Mouse (Mus musculus) limb, embryonic 13.5 days (tissue): ENCODE measurements around the gene Foxn3. TPM values are rescaled to one million over a fixed set of nuclear protein-coding genes. Genes with fewer than 3 reads are reported as not detected.
A peak's percentile ranks its signal among the peaks of the same experiment; 100 is the strongest.

Experiments
- ATAC-seq: fragments of 200-750 bp; cut with Nextera tagmentation; 2 replicates; pipeline ENCODE4 v1.8.0; 2017; ENCODE audit warnings: low read depth, moderate number of reproducible peaks, moderate TSS enrichment; ENCODE audit not compliant: low FRiP score
- H3K27ac ChIP-seq: fragments of 300-500 bp; sonication (generic); 2 replicates; pipeline ENCODE4 v1.5.1; 2015; ENCODE audit warnings: inconsistent platforms, mild to moderate bottlenecking, moderate library complexity
- H3K27me3 ChIP-seq: fragments of 300-500 bp; sonication (generic); 2 replicates; pipeline ENCODE4 v1.6.1; 2015; ENCODE audit warnings: mild to moderate bottlenecking, inconsistent platforms
- H3K36me3 ChIP-seq: fragments of 300-500 bp; sonication (generic); 2 replicates; pipeline ENCODE4 v1.6.1; 2015; ENCODE audit warnings: inconsistent platforms, mild to moderate bottlenecking, moderate library complexity
- H3K4me1 ChIP-seq: fragments of 300-500 bp; sonication (generic); 2 replicates; pipeline ENCODE4 v1.6.1; 2015; ENCODE audit warnings: inconsistent platforms
- H3K4me2 ChIP-seq: fragments of 300-500 bp; sonication (generic); replicated peaks from 2 replicates; pipeline ENCODE4 v1.6.1; 2015; ENCODE audit warnings: inconsistent platforms, mild to moderate bottlenecking, moderate library complexity
- H3K4me3 ChIP-seq: fragments of 300-500 bp; sonication (generic); 2 replicates; pipeline ENCODE4 v1.5.1; 2015; ENCODE audit warnings: moderate library complexity, mild to moderate bottlenecking, inconsistent platforms
- H3K9ac ChIP-seq: fragments of 300-500 bp; sonication (generic); 2 replicates; pipeline ENCODE4 v1.6.1; 2015; ENCODE audit warnings: mild to moderate bottlenecking, inconsistent platforms
- H3K9me3 ChIP-seq: fragments of 300-500 bp; sonication (generic); 2 replicates; pipeline ENCODE4 v1.6.1; 2016; ENCODE audit warnings: inconsistent platforms
- WGBS: fragments of 180-500 bp; shearing (Covaris S2); methylation state at CpG from one replicate; pipeline ENCODE4 v1.1.7; 2015; 5-methylcytosine and 5-hydroxymethylcytosine counted together
- polyA plus RNA-seq: library from polyadenylated mRNA; unstranded; fragments of >200 nt; fragmentation: Nextera tagmentation; extraction: Ambion mirVana; gene quantifications from 2 replicates; pipeline ENCODE4 v1.2.1, GENCODE M21; 2015

The Foxn3 gene
- polyA plus RNA-seq, 1 experiment from 2014 or later = 130 TPM

DNA sequence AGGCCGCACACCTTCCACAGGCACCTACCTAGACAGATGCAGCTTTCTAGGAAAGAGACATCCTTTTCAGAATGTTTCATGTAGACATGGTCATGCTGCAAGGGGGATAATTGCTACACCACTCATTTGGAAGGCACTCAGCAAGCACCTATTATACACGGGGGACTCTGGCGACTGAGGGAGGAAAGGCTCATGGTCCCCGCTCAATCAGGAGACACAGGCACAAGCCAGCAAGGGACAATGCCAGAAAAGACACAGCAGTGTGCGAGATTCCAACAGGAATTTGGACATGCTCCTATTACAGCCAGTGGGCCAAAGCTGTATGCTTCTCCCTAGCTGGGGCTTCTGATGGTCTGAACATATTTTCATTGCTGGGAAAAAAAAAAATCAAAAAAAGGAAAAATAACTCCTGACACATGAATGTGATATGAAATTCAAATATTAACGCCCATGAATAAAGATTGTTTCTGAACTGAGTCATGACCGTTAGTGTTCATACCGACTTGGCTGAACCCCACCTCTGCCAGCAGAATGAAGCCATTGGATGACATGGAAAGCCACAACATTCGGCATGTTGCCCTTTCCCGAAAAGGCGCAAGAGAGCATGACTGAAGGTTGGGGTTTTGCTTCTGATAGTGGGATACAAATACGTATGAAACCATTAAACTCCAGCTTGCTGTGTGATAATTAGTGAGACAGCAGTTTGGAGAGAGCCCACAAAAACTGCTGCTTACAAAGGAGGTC lies 299.6 kb downstream of the Foxn3 start:
- ATAC-seq = no peak
- H3K4me2 ChIP-seq = no peak overlapping the region
- H3K9ac ChIP-seq = no peak overlapping the region
- 89% methylated on average over 12 of the region's 12 CpGs for WGBS
- H3K27me3 ChIP-seq = no peaks in the 10 kb centered on the region
- peaks cover 24% of the 10 kb centered on the region for H3K4me1 ChIP-seq
- no peak overlapping the region for H3K27ac ChIP-seq
- no peak overlapping the region for H3K4me3 ChIP-seq
- peaks cover 4% of the 10 kb centered on the region for H3K36me3 ChIP-seq
- H3K9me3 ChIP-seq = no peaks in the 10 kb centered on the region

DNA sequence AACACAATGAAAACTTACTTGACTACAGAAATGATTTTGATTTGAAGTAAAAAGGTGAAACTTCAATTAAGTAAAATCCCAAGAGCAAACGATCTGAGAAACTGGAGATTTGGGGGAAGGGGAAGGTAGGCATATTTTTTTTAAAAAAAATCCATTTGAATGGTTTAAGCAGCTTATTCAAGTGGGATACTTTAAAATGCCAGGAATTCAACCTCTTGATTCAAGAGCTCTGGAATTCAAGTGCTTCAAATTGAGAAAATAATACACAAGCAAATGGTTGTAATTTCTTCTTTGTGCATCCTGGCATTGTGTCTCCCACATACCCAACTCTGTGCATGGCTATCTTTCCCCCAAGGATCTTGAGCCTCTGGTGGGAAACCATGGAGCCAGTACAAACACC lies 300.5 kb downstream of the Foxn3 start:
- WGBS = 82% methylated on average over 1 of the region's 1 CpGs
- Histone ChIP-seq H3K36me3 (peaks cover 4% of the 10 kb centered on the region), H3K9ac (no peak overlapping the region), H3K27ac (no peak overlapping the region), H3K4me2 (no peak overlapping the region), H3K4me1 (peaks cover 30% of the 10 kb centered on the region), H3K27me3 (no peaks in the 10 kb centered on the region), H3K9me3 (no peaks in the 10 kb centered on the region), H3K4me3 (no peak overlapping the region)
- ATAC-seq = no peak

DNA sequence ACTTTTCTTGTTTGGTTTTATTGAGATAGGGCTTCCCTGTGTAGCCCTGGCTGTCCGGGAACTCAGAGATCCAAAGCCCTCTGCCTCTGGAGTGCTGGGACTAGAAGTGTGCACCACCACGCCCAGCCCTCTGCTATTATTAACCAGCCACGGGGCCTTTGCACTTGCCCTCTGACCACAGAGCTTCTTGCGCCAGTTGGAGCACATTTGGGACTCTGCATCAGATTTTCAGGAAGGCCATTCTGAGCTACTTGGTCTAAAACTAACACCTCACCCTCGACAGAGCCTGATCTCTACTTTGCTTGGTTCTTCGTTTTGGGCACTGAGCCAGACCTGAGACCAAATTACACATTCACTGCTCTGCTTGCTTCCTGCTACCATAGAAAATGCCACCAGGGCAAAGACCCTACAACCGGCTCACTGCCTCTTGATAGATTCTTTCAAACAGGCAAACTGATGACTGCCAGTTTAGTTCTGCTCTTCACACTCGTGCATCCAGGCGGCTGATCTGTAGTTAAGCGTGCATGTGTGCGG lies 301.2 kb downstream of the Foxn3 start:
- 86% methylated on average over 11 of the region's 11 CpGs for WGBS
- H3K9ac ChIP-seq = no peak overlapping the region
- no peaks in the 10 kb centered on the region for H3K27me3 ChIP-seq
- H3K9me3 ChIP-seq = no peaks in the 10 kb centered on the region
- H3K4me2 ChIP-seq = no peak overlapping the region
- H3K4me1 ChIP-seq = peaks cover 30% of the 10 kb centered on the region
- ATAC-seq = no peak
- H3K27ac ChIP-seq = no peak overlapping the region
- H3K4me3 ChIP-seq = no peak overlapping the region
- H3K36me3 ChIP-seq = peaks cover 4% of the 10 kb centered on the region

DNA sequence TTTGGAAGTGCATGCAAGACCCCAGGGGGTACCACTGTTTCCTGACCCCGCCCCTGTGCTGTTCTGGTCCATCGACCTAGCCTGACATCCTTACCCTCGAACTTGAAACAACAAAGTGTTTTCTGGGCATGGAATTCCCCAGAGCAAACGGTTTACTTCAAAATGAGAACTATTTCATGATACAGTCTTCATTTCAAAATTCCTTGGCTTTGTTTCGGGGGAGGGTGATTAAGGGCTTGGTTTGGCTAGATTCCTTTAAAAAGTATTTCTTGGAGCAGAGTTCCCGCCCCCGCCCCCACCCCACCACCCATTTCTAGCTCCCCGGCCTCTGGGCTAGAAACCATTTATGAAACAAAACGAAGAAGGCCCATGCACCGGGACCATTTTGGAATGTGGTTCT lies 303.2 kb downstream of the Foxn3 start:
- H3K4me3 ChIP-seq = no peak overlapping the region
- H3K9ac ChIP-seq = no peak overlapping the region
- 67% methylated on average over 10 of the region's 10 CpGs for WGBS
- H3K36me3 ChIP-seq = peaks cover 2% of the 10 kb centered on the region; the same call in 1 of the 2 replicates
- peaks cover 30% of the 10 kb centered on the region for H3K4me1 ChIP-seq
- H3K4me2 ChIP-seq = no peak overlapping the region
- no peaks in the 10 kb centered on the region for H3K9me3 ChIP-seq
- ATAC-seq = no peak
- H3K27me3 ChIP-seq = no peaks in the 10 kb centered on the region
- H3K27ac ChIP-seq = no peak overlapping the region

DNA sequence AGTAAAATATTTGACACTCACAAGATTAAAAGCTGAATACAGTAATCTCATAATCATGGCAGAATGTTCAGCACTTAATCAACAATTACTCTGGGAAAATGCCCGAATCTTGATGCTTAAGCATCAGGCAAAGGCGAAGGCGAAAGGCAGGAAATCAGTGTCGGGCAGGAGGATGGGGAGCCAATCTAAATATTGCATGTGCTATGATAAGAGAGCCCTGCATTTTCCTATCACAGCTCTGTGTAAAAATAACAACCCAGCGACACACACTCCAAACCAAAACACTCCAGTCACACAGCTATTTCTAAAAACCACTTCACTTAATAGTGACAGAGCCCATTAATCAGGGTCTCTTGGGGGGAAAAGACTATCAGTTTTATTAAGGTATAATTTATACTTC lies 305.8 kb downstream of the Foxn3 start:
- no peak overlapping the region for H3K9ac ChIP-seq
- ATAC-seq = no peak
- H3K4me2 ChIP-seq = no peak overlapping the region
- H3K4me1 ChIP-seq = peaks cover 27% of the 10 kb centered on the region
- peaks cover 5% of the 10 kb centered on the region; the same call in 1 of the 2 replicates for H3K36me3 ChIP-seq
- no peak overlapping the region for H3K4me3 ChIP-seq
- 0 out of 2 replicates have a peak, but pooled peaks cover 4% of the 10 kb centered on the region for H3K9me3 ChIP-seq
- H3K27ac ChIP-seq = no peak overlapping the region
- 83% methylated on average over 5 of the region's 5 CpGs for WGBS
- no peaks in the 10 kb centered on the region for H3K27me3 ChIP-seq

DNA sequence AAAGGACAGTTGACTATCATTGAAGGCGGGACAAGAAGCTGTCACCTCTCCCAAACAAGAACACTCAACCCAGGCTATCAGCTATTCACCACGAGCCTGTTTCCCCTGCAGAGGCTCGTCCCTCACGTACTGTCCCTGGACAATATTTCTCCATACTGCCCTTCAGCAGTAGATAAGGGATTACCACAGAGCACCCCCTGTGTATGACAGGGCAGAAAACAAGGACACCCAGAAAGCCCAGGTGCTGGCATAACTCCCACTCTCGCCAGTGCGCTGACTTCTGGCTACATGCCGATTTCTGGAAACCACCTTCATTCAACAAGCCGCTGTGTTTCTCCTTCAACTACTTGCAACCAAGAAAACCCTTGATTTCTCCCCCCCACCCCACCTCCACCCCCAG lies 306.4 kb downstream of the Foxn3 start:
- ATAC-seq = no peak
- Histone ChIP-seq H3K4me3 (no peak overlapping the region), H3K27ac (no peak overlapping the region), H3K27me3 (no peaks in the 10 kb centered on the region), H3K4me1 (peaks cover 23% of the 10 kb centered on the region; the same call in 1 of the 2 replicates), H3K4me2 (no peak overlapping the region), H3K9me3 (0 out of 2 replicates have a peak, but pooled peaks cover 6% of the 10 kb centered on the region), H3K36me3 (peaks cover 7% of the 10 kb centered on the region; the same call in 1 of the 2 replicates), H3K9ac (no peak overlapping the region)
- WGBS = 90% methylated on average over 8 of the region's 8 CpGs

DNA sequence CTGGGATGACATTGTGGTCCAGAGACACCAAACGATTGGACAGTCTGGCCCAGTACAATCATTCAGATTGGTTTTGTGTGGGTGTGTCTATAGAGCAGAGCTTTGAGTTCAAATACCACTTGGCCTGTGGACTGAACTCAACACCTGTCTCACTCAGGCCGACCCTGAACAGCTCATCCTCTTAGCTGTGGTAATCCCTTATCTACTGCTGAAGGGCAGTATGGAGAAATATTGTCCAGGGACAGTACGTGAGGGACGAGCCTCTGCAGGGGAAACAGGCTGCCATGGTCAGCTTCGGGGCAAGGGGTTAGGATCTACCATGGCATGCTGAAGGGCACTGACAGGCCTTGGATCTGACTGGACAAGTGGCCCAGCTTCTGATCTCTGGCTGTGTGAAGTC lies 306.9 kb downstream of the Foxn3 start:
- 92% methylated on average over 5 of the region's 5 CpGs for WGBS
- Histone ChIP-seq H3K4me2 (no peak overlapping the region), H3K4me1 (peaks cover 23% of the 10 kb centered on the region; the same call in 1 of the 2 replicates), H3K9ac (no peak overlapping the region), H3K27ac (no peak overlapping the region), H3K9me3 (0 out of 2 replicates have a peak, but pooled peaks cover 6% of the 10 kb centered on the region), H3K4me3 (no peak overlapping the region), H3K27me3 (no peaks in the 10 kb centered on the region), H3K36me3 (peaks cover 7% of the 10 kb centered on the region; the same call in 1 of the 2 replicates)
- ATAC-seq = no peak

DNA sequence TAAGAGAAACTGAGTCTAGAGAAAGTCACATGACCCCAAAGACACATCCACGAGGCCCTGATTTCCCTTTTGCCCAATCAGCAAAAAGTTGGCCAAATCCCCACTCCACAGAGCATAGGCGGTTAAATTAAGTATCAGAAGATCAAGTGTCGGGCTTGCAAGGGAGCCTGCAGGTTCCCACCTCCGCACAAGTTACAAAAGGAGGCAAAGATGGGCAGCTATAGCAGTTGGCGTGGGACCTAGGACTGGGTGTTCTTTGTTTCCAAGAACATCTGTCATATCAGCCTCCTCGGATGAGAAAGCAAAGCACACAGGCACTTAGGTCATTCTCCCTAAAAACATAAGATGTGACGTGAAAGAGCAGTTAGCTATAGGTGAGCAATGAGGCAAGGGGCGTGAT lies 308.9 kb downstream of the Foxn3 start:
- H3K9me3 ChIP-seq = 0 out of 2 replicates have a peak, but pooled peaks cover 6% of the 10 kb centered on the region
- ATAC-seq = no peak
- no peak overlapping the region for H3K27ac ChIP-seq
- H3K4me1 ChIP-seq = peaks cover 8% of the 10 kb centered on the region; the same call in 1 of the 2 replicates
- no peak overlapping the region for H3K9ac ChIP-seq
- H3K4me2 ChIP-seq = no peak overlapping the region
- H3K4me3 ChIP-seq = no peak overlapping the region
- WGBS = 88% methylated on average over 8 of the region's 8 CpGs
- H3K27me3 ChIP-seq = no peaks in the 10 kb centered on the region
- H3K36me3 ChIP-seq = peaks cover 11% of the 10 kb centered on the region; the same call in 1 of the 2 replicates

DNA sequence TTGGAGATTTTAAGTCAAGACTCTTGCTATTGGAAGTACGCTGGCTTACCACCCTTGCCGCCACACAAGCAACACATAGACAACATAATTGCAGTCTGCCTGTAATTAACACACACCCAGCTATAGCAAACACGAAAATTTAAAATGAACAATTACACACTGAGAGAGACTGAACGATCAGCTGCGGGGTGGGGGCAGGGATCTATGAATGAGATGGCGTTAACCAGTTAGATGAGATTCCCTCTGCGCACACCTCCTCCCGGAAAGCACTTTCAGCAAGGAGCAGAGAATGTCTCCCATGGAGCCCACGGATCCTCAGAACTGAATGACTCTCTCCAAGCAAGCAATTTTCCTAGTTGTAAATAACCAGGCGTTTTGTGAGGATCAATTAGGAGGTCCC lies 309.8 kb downstream of the Foxn3 start:
- 0 out of 2 replicates have a peak, but pooled peaks cover 6% of the 10 kb centered on the region for H3K9me3 ChIP-seq
- H3K27ac ChIP-seq = no peak overlapping the region
- no peak overlapping the region for H3K4me3 ChIP-seq
- WGBS = 84% methylated on average over 10 of the region's 10 CpGs
- H3K4me2 ChIP-seq = no peak overlapping the region
- no peak overlapping the region for H3K9ac ChIP-seq
- no peak for ATAC-seq
- peaks cover 11% of the 10 kb centered on the region; the same call in 1 of the 2 replicates for H3K36me3 ChIP-seq
- peaks cover 4% of the 10 kb centered on the region for H3K4me1 ChIP-seq
- no peaks in the 10 kb centered on the region for H3K27me3 ChIP-seq

DNA sequence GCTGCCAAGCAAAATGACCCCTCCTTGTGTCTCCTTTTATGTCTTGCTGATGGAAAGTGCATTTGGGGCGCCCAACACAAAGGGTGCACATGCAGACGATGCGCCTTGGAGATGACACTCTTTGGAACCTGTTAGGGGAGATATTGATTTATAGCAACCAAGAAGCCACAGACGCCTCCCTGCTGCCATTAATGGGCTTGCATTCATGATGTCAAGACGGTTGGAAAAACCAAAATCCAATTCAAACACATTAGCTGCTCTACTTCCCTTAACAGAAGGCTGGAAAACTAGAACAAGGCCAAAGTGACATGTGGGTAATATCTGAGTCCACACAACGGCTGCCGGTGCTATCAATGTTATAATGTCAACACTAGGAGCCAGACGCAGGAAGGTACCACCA lies 314.8 kb downstream of the Foxn3 start:
- Histone ChIP-seq H3K27me3 (no peaks in the 10 kb centered on the region), H3K36me3 (peaks cover 14% of the 10 kb centered on the region; the same call in 1 of the 2 replicates), H3K4me3 (no peak overlapping the region), H3K27ac (no peak overlapping the region), H3K9me3 (0 out of 2 replicates have a peak, but pooled peaks cover 6% of the 10 kb centered on the region), H3K4me1 (peaks cover 17% of the 10 kb centered on the region), H3K4me2 (no peak overlapping the region), H3K9ac (no peak overlapping the region)
- WGBS = 86% methylated on average over 8 of the region's 8 CpGs
- no peak for ATAC-seq

DNA sequence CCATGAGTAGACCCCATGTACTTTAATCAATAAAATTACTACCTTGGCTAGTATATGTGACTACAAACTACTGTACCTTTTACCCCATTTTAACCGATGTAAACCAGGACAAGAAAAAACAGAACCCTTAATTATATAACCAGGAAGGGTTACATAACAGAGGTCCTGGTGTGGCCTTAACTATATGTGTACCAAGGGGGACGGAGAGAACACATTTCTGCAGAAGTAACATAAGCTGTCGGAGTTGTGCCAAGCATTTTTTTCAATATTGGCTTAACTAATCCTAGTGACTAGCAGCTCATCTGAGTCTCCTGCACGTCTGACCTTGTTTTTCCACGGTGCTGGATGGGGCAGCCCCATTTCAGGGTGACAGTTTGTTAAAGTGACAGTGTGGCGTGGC lies 315.4 kb downstream of the Foxn3 start:
- WGBS = 57% methylated on average over 6 of the region's 6 CpGs
- Histone ChIP-seq H3K4me3 (no peak overlapping the region), H3K27me3 (no peaks in the 10 kb centered on the region), H3K27ac (no peak overlapping the region), H3K36me3 (peaks cover 13% of the 10 kb centered on the region; the same call in 1 of the 2 replicates), H3K4me2 (no peak overlapping the region), H3K4me1 (peaks cover 17% of the 10 kb centered on the region), H3K9ac (no peak overlapping the region), H3K9me3 (0 out of 2 replicates have a peak, but pooled peaks cover 5% of the 10 kb centered on the region)
- ATAC-seq = no peak

DNA sequence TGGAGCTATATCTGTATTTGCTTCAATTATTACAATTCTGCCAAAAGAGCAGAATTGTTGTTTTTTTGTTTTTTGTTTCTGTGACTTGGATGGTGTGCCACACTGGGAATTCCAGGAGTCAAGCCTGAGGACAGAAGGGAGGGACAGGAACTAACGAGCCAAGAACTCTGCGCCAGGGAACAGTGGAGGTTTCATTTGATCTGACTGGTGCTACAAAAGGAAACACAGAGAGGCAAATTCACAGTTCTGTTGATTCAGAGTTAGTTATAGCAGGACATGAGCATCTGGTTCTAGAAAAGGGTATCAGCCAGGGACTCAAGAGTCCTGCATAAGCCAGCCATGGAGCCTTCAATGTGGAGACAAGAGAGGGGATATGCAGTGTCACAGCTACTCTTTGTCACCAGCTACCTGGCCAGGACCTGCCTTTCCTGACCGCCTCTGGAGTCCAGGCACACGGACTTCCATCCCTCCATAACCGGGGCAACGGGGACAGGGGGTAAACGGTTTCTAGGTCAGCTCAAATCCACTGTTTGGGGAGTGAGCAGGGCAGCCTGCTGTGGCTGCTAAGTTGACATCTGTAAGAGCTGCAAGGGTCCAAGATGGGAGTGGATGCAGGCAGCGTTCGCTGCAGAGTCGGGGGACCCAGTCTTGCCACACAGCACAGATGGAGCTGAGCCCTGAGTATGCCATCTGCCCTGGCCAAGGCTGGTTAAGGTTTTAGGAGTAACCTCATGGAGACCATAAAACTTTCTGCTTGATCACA lies 316.2 kb downstream of the Foxn3 start:
- no peak overlapping the region for H3K4me3 ChIP-seq
- WGBS = 76% methylated on average over 10 of the region's 10 CpGs
- ATAC-seq = no peak
- no peaks in the 10 kb centered on the region for H3K9me3 ChIP-seq
- no peak overlapping the region for H3K9ac ChIP-seq
- no peaks in the 10 kb centered on the region for H3K27me3 ChIP-seq
- peak overlapping the region; percentile 39; the same call in 1 of the 2 replicates for H3K27ac ChIP-seq
- peaks cover 8% of the 10 kb centered on the region; the same call in 1 of the 2 replicates for H3K36me3 ChIP-seq
- H3K4me1 ChIP-seq = peaks cover 17% of the 10 kb centered on the region
- H3K4me2 ChIP-seq = no peak overlapping the region
